Mouse (Mus musculus) c-Kit-negative CD71-positive TER-119-positive erythroid progenitor cells, embryonic 14.5 days (primary cell): ENCODE data around the gene Arhgef1.

Source experiments
- DNase-seq: peaks from one replicate; pipeline ENCODE4 v3.0.0-alpha.2; 2013; ENCODE audit warnings: low read depth, low spot score

The Arhgef1 gene

DNA sequence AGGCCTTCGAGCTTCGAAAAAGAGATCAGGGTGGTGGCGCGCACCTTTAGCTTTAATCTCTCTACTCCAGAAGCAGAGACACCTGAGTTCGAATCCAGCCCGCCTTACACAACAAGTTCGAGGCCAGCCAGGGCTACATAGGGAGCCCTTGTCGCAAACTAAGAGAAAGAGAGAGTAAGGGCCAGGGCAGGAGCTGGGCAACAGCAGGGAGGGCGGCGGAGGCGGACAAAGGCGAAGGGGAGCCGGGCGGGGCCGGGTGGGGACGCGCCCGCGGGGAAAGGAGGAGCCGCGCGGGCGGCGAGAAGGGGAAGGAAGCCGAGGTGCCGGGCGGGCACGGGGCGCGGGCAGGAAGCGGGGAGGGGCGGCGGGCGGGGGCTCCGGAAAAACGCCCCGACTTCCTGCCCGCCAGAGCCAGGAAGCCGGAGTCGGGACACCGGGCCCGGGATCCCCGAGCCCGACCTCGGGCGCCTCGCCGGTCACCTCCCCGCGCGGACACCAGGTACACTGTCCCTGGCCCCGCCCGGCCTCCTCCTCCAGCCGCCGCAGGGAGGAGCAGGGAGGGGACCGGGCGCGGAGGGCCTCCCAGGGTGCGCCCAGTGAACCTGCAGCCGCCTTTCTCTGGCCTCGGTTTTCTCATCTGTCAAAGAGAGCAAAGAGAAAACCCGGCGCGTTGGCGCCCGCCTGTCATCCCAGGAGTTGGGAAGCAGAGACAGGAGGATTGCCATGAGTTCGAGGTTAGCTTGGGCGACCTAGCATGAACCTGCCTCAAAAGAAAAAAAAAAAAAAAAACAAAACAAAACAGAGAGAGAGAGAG is at the start of gene Arhgef1:
Arhgef1 (plus strand) TSS at position 283 of the 814 bp plus-strand sequence.
- peak; percentile 69 for DNase-seq

DNA sequence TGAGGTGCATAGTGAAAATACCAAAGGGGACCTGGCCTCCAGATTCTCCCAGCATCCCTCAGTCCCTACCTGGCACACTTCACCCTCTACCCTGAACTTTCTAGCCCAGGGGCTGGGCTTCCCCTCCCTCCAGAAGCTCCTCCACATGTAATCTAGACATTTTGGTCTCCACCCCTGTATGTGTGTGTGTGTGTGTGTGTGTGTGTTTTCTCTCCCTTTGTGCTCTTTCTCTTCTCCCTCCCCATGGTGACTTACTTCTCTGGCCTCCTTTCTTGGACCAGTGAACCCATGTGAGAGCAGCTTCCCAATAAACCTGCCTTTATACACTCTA is 49.5 kb upstream of the Arhgef1 start:
- no peak for DNase-seq

DNA sequence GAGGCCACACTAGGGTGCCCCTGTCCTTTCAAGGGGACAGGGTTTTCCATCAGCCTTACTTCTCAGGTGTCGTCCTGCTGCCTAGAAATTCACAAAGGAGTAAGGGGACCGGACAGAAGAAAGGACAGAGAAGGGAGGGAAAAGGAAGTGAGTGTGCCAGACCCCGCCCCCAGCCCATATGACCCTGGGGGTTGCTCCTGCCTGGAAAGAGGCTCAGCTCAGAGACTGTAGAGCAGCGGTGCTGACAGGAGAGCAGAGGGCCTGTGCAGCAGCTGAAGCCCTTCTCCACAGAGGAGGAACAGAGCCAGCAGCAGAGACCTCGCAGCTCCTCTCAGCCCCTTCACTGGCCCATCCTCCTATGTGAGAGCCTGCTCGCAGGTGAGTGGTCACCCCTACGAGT is 49.0 kb upstream of the Arhgef1 start:
- DNase-seq: no peak

DNA sequence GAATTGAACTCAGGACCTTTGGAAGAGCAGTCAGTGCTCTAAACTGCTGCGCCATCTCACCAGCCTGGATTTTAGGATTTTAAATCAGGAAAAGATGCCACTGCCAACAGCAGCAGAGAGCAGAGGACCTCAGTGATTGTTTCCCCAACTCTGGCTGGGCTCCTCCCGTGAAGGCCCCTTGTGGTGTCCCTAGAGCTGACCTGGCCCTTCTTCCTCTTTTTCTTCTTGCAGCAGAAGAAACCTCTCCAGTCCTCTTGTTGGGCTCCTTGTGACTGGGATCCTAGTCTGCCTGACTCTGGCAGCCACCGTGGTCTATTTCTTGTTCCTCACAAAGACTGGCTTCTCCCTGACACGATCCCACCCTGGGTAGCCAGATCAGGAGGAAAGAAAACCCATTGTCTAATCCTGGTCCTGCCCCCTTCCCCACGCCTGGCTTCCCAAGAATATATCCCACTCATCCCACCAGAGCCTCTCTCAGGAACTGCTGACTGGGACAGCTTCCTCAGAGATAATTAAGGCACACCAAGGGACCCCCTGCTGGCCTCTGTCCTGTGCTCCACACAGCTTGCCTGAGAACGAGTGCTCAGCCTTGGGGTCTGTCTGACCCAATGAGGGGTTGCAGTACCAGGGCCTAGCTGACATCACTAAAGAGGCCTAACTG is 46.1 kb upstream of the Arhgef1 start:
- no peak for DNase-seq

DNA sequence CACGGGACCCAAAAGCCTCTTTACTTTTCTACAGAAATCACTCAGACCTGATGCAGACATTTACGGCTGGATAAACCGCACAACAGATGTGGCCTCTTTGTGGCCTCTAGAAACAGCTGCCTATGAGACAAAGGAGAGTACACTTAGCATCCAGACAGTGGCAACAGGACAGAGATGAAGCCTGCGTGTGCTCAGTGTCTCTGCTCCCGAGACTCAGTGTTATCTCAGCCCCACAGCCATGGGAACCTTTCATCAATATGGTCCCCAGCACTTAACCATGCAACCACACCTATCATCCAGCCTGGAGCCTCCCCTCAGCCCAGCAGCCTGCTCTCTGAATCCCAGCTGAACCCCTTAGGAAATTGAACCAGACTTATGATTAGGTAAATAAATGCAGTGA is 43.5 kb upstream of the Arhgef1 start:
- peak; percentile 78 for DNase-seq

DNA sequence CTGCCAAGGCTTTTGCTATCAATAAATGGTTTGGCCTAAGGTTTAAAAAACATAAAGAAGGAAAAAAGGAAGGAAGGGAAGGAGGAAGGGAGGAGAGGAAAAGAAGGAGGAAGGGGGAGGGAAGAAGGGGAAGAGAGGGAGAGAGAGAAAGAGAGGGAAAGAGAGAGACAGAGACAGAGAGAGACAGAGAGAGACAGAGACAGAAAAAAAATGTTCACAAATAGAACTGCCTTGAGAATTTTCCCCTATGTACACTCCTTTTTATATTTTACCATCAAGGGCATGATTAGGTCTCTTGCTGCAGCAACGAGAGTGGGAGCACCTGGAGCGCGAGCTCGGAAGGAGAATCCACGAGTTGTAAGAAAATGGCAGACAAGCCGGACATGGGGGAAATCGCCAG is 40.8 kb upstream of the Arhgef1 start, which contains the start of gene Gm9844:
Gm9844 (plus strand) TSS at position 301 of the 400 bp plus-strand sequence.
- no peak for DNase-seq

DNA sequence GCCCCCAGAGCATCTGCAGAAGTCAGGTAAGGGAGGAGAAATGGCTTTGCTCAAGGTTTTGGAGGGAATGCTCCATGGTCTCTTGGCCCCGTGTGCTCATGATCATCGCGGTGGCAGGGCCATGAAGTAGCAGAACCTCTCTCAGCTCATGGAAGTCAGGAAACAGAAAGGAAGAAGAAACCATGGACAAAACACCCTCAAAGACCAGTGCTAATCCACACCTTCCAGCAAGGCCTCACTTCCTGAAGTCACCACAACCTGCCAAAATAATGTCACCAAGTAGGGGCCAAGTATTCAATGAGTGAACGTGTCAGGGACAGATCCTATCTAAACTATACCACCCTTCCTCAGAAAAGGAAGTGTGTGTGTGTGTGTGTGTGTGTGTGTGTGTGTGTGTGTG is 39.9 kb upstream of the Arhgef1 start:
- no peak for DNase-seq

DNA sequence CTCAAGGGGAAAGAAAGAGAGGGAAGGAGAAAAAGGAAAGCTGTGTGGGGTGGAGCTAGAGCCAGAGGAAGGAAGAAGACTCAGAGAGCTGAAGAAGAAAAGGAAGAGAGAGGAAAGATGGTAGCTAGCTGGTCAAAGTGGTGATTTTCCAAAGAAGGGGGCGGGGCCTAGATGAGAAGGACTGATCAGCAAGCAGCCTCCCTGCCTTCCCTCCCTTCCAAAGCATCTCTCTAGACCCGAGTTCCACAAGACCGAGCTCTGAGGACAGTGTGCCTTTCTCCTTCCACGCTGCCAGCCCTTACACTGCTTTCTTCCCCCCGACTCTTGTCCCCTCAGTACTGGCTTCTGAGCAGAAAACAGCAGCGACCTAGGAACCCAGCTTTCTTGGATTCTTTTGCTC is 38.6 kb upstream of the Arhgef1 start:
- no peak for DNase-seq

DNA sequence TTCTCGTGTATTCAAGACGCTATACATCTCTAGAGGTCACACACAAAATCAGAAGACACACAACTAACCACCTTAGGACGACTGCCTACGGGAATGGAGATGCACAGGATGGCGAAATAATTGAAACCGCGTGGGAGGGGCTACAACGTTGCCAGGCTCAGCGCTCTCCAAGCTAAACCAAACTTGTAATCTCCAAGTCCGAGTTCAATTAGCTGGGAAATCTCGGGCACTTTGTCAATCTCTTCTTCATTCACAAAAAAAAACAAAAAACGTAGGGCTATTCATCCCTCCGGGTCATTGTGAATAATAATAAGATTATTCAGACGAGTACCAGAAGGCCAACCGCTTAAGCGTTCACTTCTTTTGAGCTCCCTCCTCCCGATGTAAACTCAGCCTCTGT is 33.6 kb upstream of the Arhgef1 start:
- no peak for DNase-seq

DNA sequence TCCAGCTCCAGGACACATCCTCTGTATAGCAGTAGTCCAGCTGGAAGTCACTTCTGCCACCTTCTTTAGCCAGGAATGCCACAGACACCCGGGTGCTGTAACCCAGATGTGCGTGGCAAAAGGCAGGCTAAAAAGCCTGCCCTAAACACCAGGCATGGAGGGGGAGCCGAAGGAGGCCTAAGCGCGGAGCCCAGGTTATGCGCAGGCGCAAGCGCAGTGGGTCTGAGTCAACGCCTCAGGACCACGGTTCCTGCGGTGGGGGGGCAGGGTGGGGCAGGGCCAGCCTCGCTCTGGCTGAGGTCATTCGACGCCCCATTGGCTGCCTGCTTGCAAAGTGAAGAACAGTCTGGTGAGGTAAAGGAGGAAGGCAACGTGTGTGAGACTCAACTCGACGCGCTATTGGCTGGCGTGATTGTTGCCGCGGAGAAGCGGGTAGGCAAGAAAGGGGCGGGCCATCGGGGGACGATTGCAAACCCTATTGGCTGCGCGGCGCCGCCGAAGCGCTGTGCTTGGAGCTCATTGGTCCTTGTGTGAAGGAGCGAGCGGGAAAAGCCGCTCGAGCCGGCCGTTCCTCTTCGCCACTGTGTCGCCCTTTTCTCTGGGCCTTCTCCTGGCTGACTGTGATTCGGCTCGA is 33.1 kb upstream of the Arhgef1 start, which contains the start of the genes Lypd4 and Dmrtc2:
Lypd4 (minus strand) TSS at position 410 of the 634 bp plus-strand sequence.
Dmrtc2 (plus strand) TSS at position 526 of the 634 bp plus-strand sequence.
- no peak for DNase-seq

DNA sequence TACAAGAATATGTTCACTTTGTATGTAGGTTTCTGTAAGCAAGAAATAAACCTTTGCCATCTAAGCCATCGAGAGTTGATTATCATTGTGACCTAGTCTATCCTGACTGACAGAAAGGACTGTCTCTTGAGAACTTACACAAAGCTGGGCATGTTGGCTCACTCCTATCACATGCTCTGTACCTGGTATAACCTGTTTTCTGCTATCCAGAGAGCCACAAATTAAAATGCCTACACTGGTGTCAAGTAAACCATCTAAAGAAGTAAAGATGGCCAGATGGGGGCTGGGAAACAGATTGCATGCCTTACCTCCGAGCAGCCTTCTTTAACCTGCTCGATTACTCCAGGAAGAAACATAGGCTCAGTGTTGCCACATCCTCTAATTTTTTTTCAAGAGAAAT is 25.1 kb upstream of the Arhgef1 start:
- DNase-seq: no peak

DNA sequence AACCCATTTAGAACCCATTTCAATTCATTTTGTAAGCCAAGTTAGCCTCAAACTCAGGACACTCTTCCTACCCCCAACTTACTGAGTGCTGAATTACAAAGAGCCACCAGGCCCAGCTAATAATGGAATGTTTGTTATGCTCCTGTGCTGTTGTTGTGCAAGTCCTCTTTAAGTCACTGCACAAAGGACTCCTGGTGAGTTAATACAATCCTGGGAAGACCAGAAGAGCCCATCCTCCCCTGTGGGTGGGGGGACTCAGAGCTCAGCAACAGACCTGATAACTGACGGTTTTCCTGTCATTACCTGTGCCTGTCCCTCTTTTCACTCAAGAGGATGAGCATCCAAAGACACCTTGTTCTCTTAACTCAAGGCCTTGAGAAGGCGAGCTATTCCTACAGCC is 23.1 kb upstream of the Arhgef1 start:
- no peak for DNase-seq

DNA sequence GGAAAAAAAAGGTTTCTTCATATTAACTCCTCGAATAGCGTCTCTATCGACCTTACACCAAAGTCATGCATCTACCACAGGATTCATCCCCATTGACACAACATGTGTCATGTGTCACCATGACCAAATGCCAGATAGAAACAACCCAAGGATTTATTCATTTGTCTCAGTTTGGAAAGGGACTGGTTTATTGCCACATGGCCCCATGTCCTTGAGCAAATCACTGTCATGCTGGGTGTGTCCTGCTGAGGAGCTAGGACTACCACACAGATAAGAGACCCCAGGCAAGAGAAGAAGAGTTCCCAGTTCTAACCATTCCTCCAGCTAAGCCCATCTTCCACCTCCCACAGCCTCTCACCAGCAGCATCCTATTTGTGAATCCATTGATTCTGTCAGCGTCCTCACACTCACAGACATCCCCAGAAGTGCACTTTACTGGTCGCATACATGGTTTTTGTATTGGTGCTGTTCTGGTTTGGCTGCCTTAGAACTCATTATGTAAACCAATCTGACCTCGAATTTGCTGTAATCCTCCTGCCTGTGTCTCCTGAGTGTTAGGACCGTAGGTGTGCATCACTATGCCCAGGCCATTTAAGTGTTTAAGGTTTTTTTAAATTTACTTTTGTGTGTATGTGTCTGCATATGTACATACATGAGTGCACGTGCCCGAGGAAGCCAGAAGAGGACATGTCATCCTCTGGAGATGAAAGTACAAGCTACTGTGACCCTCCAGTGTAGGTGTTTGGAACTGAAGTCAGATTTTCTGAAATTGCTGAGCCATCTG is 20.1 kb upstream of the Arhgef1 start:
- no peak for DNase-seq

DNA sequence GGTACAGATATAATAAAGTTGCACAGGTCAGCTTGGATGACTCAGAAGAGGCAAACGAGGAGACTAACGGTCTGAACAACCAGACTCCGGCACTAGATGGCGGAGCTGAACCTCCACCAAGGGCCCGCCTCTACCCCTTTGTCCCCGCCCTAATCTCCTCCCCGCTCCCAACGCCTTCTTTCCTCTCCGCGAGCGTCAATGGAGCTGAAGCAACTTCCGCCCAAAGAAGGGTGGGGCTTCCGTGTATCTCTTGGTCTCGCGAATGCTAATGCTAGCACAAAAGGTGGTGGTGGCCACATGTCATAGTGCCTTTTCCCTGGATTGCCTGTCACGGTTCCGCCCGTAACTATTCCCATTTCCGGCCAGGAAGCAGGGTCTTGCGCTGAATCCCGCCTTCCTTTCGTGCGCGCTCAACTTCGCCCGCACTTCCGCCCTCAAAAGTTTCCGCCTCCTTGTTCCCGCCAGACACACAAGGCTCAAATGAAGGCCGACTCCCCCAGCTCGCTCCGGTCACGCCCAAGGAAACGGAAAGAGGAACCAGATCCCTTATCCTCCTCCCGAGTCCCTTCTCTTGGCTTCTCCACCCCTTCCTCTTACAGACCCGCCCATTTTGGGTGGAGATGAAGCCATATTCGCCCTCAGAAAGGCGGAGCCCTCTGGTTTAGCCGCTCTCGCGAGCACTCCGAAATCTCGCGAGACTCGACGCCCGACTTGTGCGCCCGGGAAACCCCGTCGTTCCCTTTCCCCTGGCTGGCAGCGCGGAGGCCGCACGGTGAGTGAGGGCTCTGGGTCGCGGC is 18.6 kb upstream of the Arhgef1 start, which contains the start of gene Rps19:
Rps19 (plus strand) TSS at position 476 of the 797 bp plus-strand sequence.
- DNase-seq: peak; percentile 99

DNA sequence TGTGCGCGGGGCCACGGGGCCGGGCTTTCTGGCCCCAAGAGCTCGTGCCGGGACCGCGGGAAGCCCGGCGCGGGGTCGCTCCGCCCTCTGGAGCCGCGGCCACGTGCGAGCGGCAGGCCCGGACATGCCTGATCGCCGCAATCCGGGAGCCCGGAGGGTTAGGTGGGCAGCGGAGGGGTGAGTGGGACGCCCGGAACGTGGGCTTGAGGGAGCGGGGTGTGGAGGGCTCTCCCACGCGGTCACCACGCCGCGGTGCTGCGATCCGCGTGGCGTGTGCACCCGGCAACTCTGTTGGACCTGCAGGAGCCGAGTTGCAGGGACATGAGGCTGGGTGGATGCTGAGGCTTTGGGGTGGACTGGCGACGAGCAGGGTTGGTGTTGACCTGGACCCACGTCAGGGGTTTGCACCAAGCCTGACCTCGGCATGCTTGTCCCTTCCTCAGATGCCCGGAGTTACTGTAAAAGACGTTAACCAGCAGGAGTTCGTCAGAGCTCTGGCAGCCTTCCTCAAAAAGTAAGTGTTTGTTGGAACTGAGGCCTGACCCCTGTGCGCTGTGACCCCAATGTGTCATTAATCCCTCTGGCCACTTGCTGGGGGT is 17.9 kb upstream of the Arhgef1 start:
- no peak for DNase-seq

DNA sequence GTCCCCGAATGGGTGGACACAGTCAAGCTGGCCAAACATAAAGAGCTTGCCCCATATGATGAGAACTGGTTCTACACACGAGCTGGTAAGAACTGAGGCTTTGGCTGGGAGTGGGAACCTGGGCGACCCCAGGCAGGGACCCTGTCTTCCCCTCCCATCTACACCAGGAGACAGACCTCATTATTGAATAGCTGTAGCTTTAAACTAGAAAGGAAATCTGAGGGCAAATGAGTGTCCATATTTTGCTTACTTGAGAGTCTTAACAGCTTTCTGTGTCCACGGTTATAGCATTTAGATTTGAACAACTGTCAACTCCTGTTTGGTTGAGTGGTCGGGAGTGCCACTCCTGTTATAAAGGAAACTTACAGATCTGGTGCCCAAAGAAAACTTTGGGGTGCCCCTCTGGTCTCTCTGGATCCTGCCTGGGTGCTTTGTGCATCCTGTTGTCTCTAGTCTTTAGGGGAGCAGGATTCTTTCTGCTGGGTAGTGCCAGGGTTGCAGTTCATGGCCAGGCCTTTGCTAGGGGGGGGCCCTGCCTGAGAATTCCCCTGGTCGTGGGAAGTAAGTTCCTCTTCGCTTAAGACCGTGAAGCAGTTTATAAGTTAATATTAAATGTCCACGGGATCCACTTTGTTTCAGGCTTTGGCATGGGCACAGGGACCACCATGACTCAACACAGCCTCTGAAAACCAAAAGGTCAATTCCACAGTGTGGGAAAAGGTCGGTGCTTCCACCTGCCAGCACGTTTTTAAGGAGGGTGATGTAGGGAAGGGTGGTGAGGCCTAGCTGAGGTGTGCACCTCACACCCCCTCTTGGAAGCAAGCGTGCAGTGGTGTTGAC is 17.0 kb upstream of the Arhgef1 start:
- no peak for DNase-seq

DNA sequence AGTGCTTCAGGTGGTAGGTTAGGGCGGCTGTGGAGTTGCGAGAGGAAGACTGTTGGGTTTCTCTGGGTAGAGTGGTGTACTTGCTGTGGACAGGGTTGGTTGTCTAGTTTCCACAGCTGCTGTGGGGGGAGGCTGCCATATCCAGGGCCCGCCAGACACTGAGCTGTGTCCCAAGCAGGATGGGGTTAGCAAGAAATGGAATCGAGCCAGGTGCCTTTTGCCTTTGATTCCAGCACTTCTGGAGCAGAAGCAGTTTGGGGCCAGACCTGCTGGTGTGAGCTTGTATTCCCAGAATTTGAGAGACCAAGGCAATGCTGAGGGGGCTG is 16.4 kb upstream of the Arhgef1 start:
- no peak for DNase-seq

DNA sequence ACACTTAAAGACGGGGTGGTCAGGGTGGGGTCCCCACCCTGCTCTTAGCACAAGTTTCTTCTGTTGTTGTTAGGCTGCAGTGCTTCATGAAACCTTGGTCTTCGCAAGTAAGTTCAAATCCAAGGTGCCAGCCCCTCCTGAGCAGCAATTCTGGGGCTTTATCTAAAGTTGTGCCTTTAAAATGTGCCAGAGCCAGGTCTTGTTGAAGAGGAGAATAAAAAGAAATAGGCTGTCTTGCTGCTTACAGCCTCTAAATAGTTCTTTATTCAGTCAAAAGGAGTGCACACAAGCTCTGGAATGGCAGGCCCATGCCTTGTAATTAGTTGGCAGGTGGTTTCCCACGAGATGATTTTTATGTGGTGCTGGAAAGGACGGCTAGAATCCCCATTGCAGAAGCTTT is 15.6 kb upstream of the Arhgef1 start:
- no peak for DNase-seq

DNA sequence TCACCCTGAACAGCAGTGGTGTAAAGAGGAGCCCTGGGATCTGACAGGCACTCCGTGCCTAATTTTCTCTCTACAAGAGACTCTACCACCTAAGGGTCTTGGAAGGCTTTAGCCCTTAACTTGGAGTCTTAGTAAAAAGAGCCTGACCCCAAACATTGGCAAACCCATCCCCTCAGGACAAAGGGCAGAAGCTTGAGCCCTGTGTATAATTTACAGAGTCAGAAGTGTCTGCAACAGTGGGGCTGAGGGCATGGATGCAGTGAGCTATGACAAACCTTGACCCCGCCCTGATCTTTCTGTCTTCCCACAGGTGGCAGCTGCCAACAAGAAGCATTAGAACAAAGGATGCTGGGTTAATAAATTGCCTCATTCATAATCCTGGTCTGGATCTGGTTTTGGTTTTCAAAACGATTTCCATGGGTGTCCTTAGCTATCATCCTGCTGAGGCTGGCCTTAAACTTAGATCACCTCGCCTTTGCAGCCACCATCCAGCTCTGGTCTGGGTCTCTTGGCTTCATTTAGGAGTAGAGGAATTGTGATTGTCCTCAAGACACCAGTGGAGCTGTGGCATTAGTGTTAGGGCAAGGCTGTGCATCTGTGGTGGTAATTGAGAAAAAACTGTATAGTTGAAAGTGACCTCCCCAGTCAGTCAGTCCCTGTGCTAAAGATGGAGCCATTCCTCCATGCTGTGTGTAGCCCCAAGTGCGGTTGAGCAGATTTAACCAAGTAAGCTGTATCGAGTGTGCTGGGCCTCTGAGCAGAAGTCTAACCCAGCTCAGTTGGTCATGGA is 13.1 kb upstream of the Arhgef1 start:
- no peak for DNase-seq
